Mouse (Mus musculus): Measurements from ENCODE around the gene Noa1. TPM values are rescaled to one million over a fixed set of nuclear protein-coding genes. Genes with fewer than 3 reads are reported as not detected.

Noa1 gene
- total and polyA plus RNA-seq, 2 experiments from 2014 or later: 16.3 to 33.3 TPM

GRCm38 (mm10) chr5:77277204-77277603, 32.7 kb downstream of the Noa1 start:
- Histone ChIP-seq H3K4me3 (ENCODE audit: low read length) (no peak overlapping the region), H3K9me3 (ENCODE audit: low read length) (no peaks in the 10 kb centered on the region), H3K9ac (replicated peaks; ENCODE audit: low read length) (no peak overlapping the region), H3K36me3 (ENCODE audit: insufficient read depth, low read length) (peaks cover 10% of the 10 kb centered on the region; the same call in 1 of the 2 replicates), H3K4me1 (ENCODE audit: insufficient read depth, low read length) (no peaks in the 10 kb centered on the region), H3K27ac (no peak overlapping the region), H3K27me3 (ENCODE audit: insufficient read depth, low read length) (no peaks in the 10 kb centered on the region), H3K4me2 (ENCODE audit: low read depth, low read length) (no peak overlapping the region)
- no peak for DNase-seq (ENCODE audit: low spot score)
- TF ChIP-seq CTCF (IDR thresholded peaks at IDR 0.05; ENCODE audit: low read depth): no peak
- no peak for ATAC-seq
- WGBS: 92% methylated on average over 6 of the region's 6 CpGs

- peak; percentile 53 for DNase-seq (ENCODE audit: low spot score)
- Histone ChIP-seq H3K9ac (replicated peaks; ENCODE audit: low read length) (no peak overlapping the region), H3K27me3 (ENCODE audit: insufficient read depth, low read length) (no peaks in the 10 kb centered on the region), H3K27ac (no peak overlapping the region), H3K4me1 (ENCODE audit: insufficient read depth, low read length) (no peaks in the 10 kb centered on the region), H3K9me3 (ENCODE audit: low read length) (no peaks in the 10 kb centered on the region), H3K4me3 (ENCODE audit: low read length) (no peak overlapping the region), H3K36me3 (ENCODE audit: insufficient read depth, low read length) (peaks cover 5% of the 10 kb centered on the region; the same call in 1 of the 2 replicates), H3K4me2 (ENCODE audit: low read depth, low read length) (no peak overlapping the region)
- peak; percentile 68 for TF ChIP-seq CTCF (IDR thresholded peaks at IDR 0.05; ENCODE audit: low read depth)
- WGBS: 93% methylated on average over 5 of the region's 5 CpGs
- no peak for ATAC-seq
These were observed 33.9 kb downstream of the Noa1 start for GRCm38 (mm10) chr5:77275950-77276349.

GRCm38 (mm10) chr5:77273151-77273550, 36.7 kb downstream of the Noa1 start:
- no peak overlapping the region for H3K27ac ChIP-seq
- H3K36me3 ChIP-seq (ENCODE audit: insufficient read depth, low read length): no peaks in the 10 kb centered on the region; the same call in 1 of the 2 replicates
- H3K4me2 ChIP-seq (ENCODE audit: low read depth, low read length): no peak overlapping the region
- WGBS: 78% methylated on average over 7 of the region's 7 CpGs
- DNase-seq (ENCODE audit: low spot score) (no peak), ATAC-seq (no peak)
- H3K4me3 ChIP-seq (ENCODE audit: low read length): no peak overlapping the region
- no peak for TF ChIP-seq CTCF (IDR thresholded peaks at IDR 0.05; ENCODE audit: low read depth)
- H3K27me3 ChIP-seq (ENCODE audit: insufficient read depth, low read length): no peaks in the 10 kb centered on the region
- H3K9me3 ChIP-seq (ENCODE audit: low read length): no peaks in the 10 kb centered on the region
- H3K4me1 ChIP-seq (ENCODE audit: insufficient read depth, low read length): no peaks in the 10 kb centered on the region
- no peak overlapping the region for H3K9ac ChIP-seq (replicated peaks; ENCODE audit: low read length)

GRCm38 (mm10) chr5:77269399-77269798, 40.5 kb downstream of the Noa1 start:
- H3K27me3 ChIP-seq (ENCODE audit: insufficient read depth, low read length): no peaks in the 10 kb centered on the region

GRCm38 (mm10) chr5:77267957-77268624, 41.8 kb downstream of the Noa1 start:
- no peak for TF ChIP-seq CTCF (IDR thresholded peaks at IDR 0.05; ENCODE audit: low read depth)
- DNase-seq (ENCODE audit: low spot score) (no peak), ATAC-seq (no peak)
- Histone ChIP-seq H3K27me3 (ENCODE audit: insufficient read depth, low read length) (no peaks in the 10 kb centered on the region), H3K4me1 (ENCODE audit: insufficient read depth, low read length) (no peaks in the 10 kb centered on the region; the same call in 1 of the 2 replicates), H3K36me3 (ENCODE audit: insufficient read depth, low read length) (no peaks in the 10 kb centered on the region), H3K9ac (replicated peaks; ENCODE audit: low read length) (no peak overlapping the region), H3K4me2 (ENCODE audit: low read depth, low read length) (peak overlapping the region; percentile 68), H3K4me3 (ENCODE audit: low read length) (no peak overlapping the region), H3K9me3 (ENCODE audit: low read length) (no peaks in the 10 kb centered on the region), H3K27ac (no peak overlapping the region)
- WGBS: 90% methylated on average over 30 of the region's 30 CpGs

More at GRCm38 (mm10) chr5:77269399-77269798, 40.5 kb downstream of the Noa1 start:
- H3K4me2 ChIP-seq (ENCODE audit: low read depth, low read length): no peak overlapping the region
- H3K36me3 ChIP-seq (ENCODE audit: insufficient read depth, low read length): no peaks in the 10 kb centered on the region
- peak; percentile 41 for TF ChIP-seq CTCF (IDR thresholded peaks at IDR 0.05; ENCODE audit: low read depth)
- ATAC-seq (no peak), DNase-seq (ENCODE audit: low spot score) (no peak)
- no peak overlapping the region for H3K27ac ChIP-seq
- H3K4me1 ChIP-seq (ENCODE audit: insufficient read depth, low read length): no peaks in the 10 kb centered on the region; the same call in 1 of the 2 replicates
- no peak overlapping the region for H3K4me3 ChIP-seq (ENCODE audit: low read length)
- no peaks in the 10 kb centered on the region for H3K9me3 ChIP-seq (ENCODE audit: low read length)
- no peak overlapping the region for H3K9ac ChIP-seq (replicated peaks; ENCODE audit: low read length)
- 81% methylated on average over 8 of the region's 8 CpGs for WGBS

- 67% methylated on average over 4 of the region's 4 CpGs for WGBS
- no peak for TF ChIP-seq CTCF (IDR thresholded peaks at IDR 0.05; ENCODE audit: low read depth)
- Histone ChIP-seq H3K4me1 (ENCODE audit: insufficient read depth, low read length) (no peaks in the 10 kb centered on the region; the same call in 1 of the 2 replicates), H3K27ac (no peak overlapping the region), H3K9ac (replicated peaks; ENCODE audit: low read length) (no peak overlapping the region), H3K4me2 (ENCODE audit: low read depth, low read length) (peak overlapping the region; percentile 68), H3K36me3 (ENCODE audit: insufficient read depth, low read length) (no peaks in the 10 kb centered on the region), H3K9me3 (ENCODE audit: low read length) (no peaks in the 10 kb centered on the region), H3K27me3 (ENCODE audit: insufficient read depth, low read length) (no peaks in the 10 kb centered on the region), H3K4me3 (ENCODE audit: low read length) (no peak overlapping the region; the same call in 1 of the 2 replicates)
- DNase-seq (ENCODE audit: low spot score) (no peak), ATAC-seq (no peak)
These were observed 42.4 kb downstream of the Noa1 start for GRCm38 (mm10) chr5:77267441-77267840.

- no peak for TF ChIP-seq CTCF (IDR thresholded peaks at IDR 0.05; ENCODE audit: low read depth)
- Histone ChIP-seq H3K27ac (peak overlapping the region; percentile 83; the same call in 1 of the 2 replicates), H3K36me3 (ENCODE audit: insufficient read depth, low read length) (no peaks in the 10 kb centered on the region), H3K4me2 (ENCODE audit: low read depth, low read length) (peak overlapping the region; percentile 68), H3K9me3 (ENCODE audit: low read length) (no peaks in the 10 kb centered on the region), H3K4me3 (ENCODE audit: low read length) (peak overlapping the region; percentile 83), H3K4me1 (ENCODE audit: insufficient read depth, low read length) (no peaks in the 10 kb centered on the region; the same call in 1 of the 2 replicates), H3K27me3 (ENCODE audit: insufficient read depth, low read length) (no peaks in the 10 kb centered on the region), H3K9ac (replicated peaks; ENCODE audit: low read length) (peak overlapping the region; percentile 74)
- 4% methylated on average over 11 of the region's 11 CpGs for WGBS
- DNase-seq (ENCODE audit: low spot score): peak; percentile 16
- no peak for ATAC-seq
These were observed 42.9 kb downstream of the Noa1 start for GRCm38 (mm10) chr5:77266886-77267401.
